Comparison of ENCODE assay signal across 18 mouse cellular contexts in genomic region chr14:31970245-31970830, GRCm38 (mm10). TPM values are rescaled to one million over a fixed set of nuclear protein-coding genes. Genes with fewer than 3 reads are reported as not detected.
DNase-seq lines count a peak whose midpoint lies in the region; ATAC-seq lines count a peak whose summit lies in the region.
"Had no signal": no experiment of that assay in that cellular context is flagged by ENCODE, and none has a peak within 500 bp of the region (broad histone marks: within the 10 kb centered on the region; RNA-seq: fewer than 3 reads in every experiment).

No protein-coding gene starts in this region.

- peak overlapping the region; percentile 72 for H3K27ac ChIP-seq in heart, embryonic 10.5 days
- H3K27ac ChIP-seq in embryonic facial prominence, embryonic 10.5 days (replicated peaks): peak overlapping the region; percentile 37
- H3K27ac ChIP-seq in liver, embryonic 13.5 days: peak overlapping the region; percentile 100
- H3K27ac ChIP-seq in midbrain, embryonic 16.5 days (ENCODE audit: low read length): no peak overlapping the region
- H3K27ac ChIP-seq: heart, embryonic 15.5 days; hindbrain, embryonic 13.5 days; midbrain, embryonic 12.5 days had no signal

- no peak for DNase-seq in heart, embryonic 10.5 days (ENCODE audit: low spot score)
- no peak for DNase-seq in heart, postnatal 10 days
- DNase-seq in c-Kit-negative CD71-positive TER-119-positive erythroid progenitor cells, embryonic 14.5 days (ENCODE audit: low read depth, low spot score): peak; percentile 60
- no peak for DNase-seq in embryonic facial prominence, embryonic 10.5 days (ENCODE audit: low spot score)
- DNase-seq in liver, embryonic 13.5 days: no peak
- no peak for DNase-seq in thymus, adult 18-20 months
- no peak for DNase-seq in layer of hippocampus, adult 9-11 months
- DNase-seq: embryo, embryonic 11 days; kidney, postnatal 14 days; left cerebral cortex, postnatal 4 days; right cerebral cortex, postnatal 25 days; thymus, postnatal 14 days had no signal

- H3K4me1 ChIP-seq in heart, embryonic 10.5 days: peaks cover 14% of the 10 kb centered on the region; the same call in 1 of the 2 replicates
- no peaks in the 10 kb centered on the region for H3K4me1 ChIP-seq in embryonic facial prominence, embryonic 10.5 days
- H3K4me1 ChIP-seq in liver, embryonic 13.5 days (replicated peaks): peaks cover 61% of the 10 kb centered on the region
- no peaks in the 10 kb centered on the region for H3K4me1 ChIP-seq in midbrain, embryonic 16.5 days (ENCODE audit: control insufficient read depth, insufficient read depth, low read length)
- H3K4me1 ChIP-seq: heart, embryonic 15.5 days; hindbrain, embryonic 13.5 days; midbrain, embryonic 12.5 days had no signal

- no peaks in the 10 kb centered on the region for H3K9me3 ChIP-seq in heart, embryonic 10.5 days
- no peaks in the 10 kb centered on the region for H3K9me3 ChIP-seq in embryonic facial prominence, embryonic 10.5 days
- no peaks in the 10 kb centered on the region for H3K9me3 ChIP-seq in liver, embryonic 13.5 days (replicated peaks)
- H3K9me3 ChIP-seq in midbrain, embryonic 16.5 days (replicated peaks; ENCODE audit: control insufficient read depth, low read length, poor library complexity, severe bottlenecking): no peaks in the 10 kb centered on the region
- H3K9me3 ChIP-seq: heart, embryonic 15.5 days; hindbrain, embryonic 13.5 days; midbrain, embryonic 12.5 days had no signal

- H3K36me3 ChIP-seq in heart, embryonic 10.5 days: no peaks in the 10 kb centered on the region
- H3K36me3 ChIP-seq in embryonic facial prominence, embryonic 10.5 days (replicated peaks): no peaks in the 10 kb centered on the region
- no peaks in the 10 kb centered on the region for H3K36me3 ChIP-seq in liver, embryonic 13.5 days
- H3K36me3 ChIP-seq in midbrain, embryonic 16.5 days (ENCODE audit: control insufficient read depth, insufficient read depth, low read length): no peaks in the 10 kb centered on the region
- H3K36me3 ChIP-seq: heart, embryonic 15.5 days; hindbrain, embryonic 13.5 days; midbrain, embryonic 12.5 days had no signal

- H3K4me3 ChIP-seq in heart, embryonic 10.5 days: no peak overlapping the region
- no peak overlapping the region for H3K4me3 ChIP-seq in embryonic facial prominence, embryonic 10.5 days
- no peak overlapping the region for H3K4me3 ChIP-seq in liver, embryonic 13.5 days (replicated peaks)
- H3K4me3 ChIP-seq in midbrain, embryonic 16.5 days (ENCODE audit: low read depth, low read length): no peak overlapping the region
- H3K4me3 ChIP-seq: heart, embryonic 15.5 days; hindbrain, embryonic 13.5 days; midbrain, embryonic 12.5 days had no signal

- intact Hi-C loops in heart, postnatal 10 days (cut with DNase I): no loop called here

- H3K9ac ChIP-seq in liver, embryonic 13.5 days: peak overlapping the region; percentile 68
- H3K9ac ChIP-seq in midbrain, embryonic 16.5 days (ENCODE audit: low read depth, low read length): no peak overlapping the region
- H3K9ac ChIP-seq: heart, embryonic 15.5 days; hindbrain, embryonic 13.5 days; midbrain, embryonic 12.5 days had no signal

- H3K27me3 ChIP-seq in heart, embryonic 10.5 days (ENCODE audit: insufficient read depth, poor library complexity, severe bottlenecking): 0 out of 2 replicates have a peak, but pooled peaks cover 4% of the 10 kb centered on the region
- no peaks in the 10 kb centered on the region for H3K27me3 ChIP-seq in embryonic facial prominence, embryonic 10.5 days (replicated peaks; ENCODE audit: low read depth, poor library complexity, severe bottlenecking)
- H3K27me3 ChIP-seq in liver, embryonic 13.5 days: no peaks in the 10 kb centered on the region
- no peaks in the 10 kb centered on the region for H3K27me3 ChIP-seq in midbrain, embryonic 16.5 days (ENCODE audit: control insufficient read depth, insufficient read depth, low read depth, low read length)
- H3K27me3 ChIP-seq: heart, embryonic 15.5 days; hindbrain, embryonic 13.5 days; midbrain, embryonic 12.5 days had no signal

- H3K4me2 ChIP-seq in liver, embryonic 13.5 days: peak overlapping the region; percentile 61
- H3K4me2 ChIP-seq in midbrain, embryonic 16.5 days (ENCODE audit: low read length): no peak overlapping the region
- H3K4me2 ChIP-seq: heart, embryonic 15.5 days; hindbrain, embryonic 13.5 days; midbrain, embryonic 12.5 days had no signal

- 79% methylated on average over 3 of the region's 3 CpGs for WGBS in heart, embryonic 10.5 days
- WGBS in embryonic facial prominence, embryonic 10.5 days: 76% methylated on average over 3 of the region's 3 CpGs
- 42% methylated on average over 3 of the region's 3 CpGs for WGBS in liver, embryonic 13.5 days (ENCODE audit: insufficient replicate concordance)
- 88% methylated on average over 3 of the region's 3 CpGs for WGBS in midbrain, embryonic 16.5 days

- ATAC-seq in liver, embryonic 13.5 days (ENCODE audit: low read depth): peak; percentile 68
- ATAC-seq in midbrain, embryonic 16.5 days: no peak
- ATAC-seq: CD4-positive, CD25-positive, alpha-beta regulatory T cell, adult 4 months; intestine, postnatal 0 days had no signal

RNA-seq across cellular contexts. Expression of gene Galnt15, which starts 58.5 kb away (rescaled TPM):
- 0.18 and 0.38 TPM in 2 replicates for polyA plus RNA-seq in heart, embryonic 10.5 days (2016; fragmentation: Nextera tagmentation; extraction: Ambion mirVana)
- total RNA-seq in heart, postnatal 10 days (2021): 10 to 100 TPM; 11.6 to 13.0 TPM
- 0.04 and 0.15 TPM in 2 replicates for polyA plus RNA-seq in embryonic facial prominence, embryonic 10.5 days (2016; fragmentation: Nextera tagmentation; extraction: Ambion mirVana)
- polyA plus RNA-seq in liver, embryonic 13.5 days (2015; fragmentation: Nextera tagmentation; extraction: Ambion mirVana): not detected in 2 replicates
- 0.45 and 0.52 TPM in 2 replicates for polyA plus RNA-seq in midbrain, embryonic 16.5 days (2015; fragmentation: Nextera tagmentation; extraction: Ambion mirVana)
- polyA plus RNA-seq: CD4-positive, CD25-positive, alpha-beta regulatory T cell, adult 4 months had no signal
